Mouse (Mus musculus): ENCODE data around the gene Tmem115.

- TF ChIP-seq CTCF (IDR thresholded peaks at IDR 0.05; ENCODE audit: extremely low read depth, insufficient read length, insufficient replicate concordance, low read depth, low read length) (no peak), POLR2A (IDR thresholded peaks at IDR 0.05; ENCODE audit: low read depth, low read length) (no peak)
These were observed 15.1 kb downstream of the Tmem115 start for GRCm38 (mm10) chr9:107548820-107549219.
